Mouse (Mus musculus) liver, embryonic 12.5 days (tissue): ENCODE measurements around the gene Myl9. TPM values are rescaled to one million over a fixed set of nuclear protein-coding genes. Genes with fewer than 3 reads are reported as not detected.

Source experiments
- ATAC-seq: fragments of 200-750 bp; cut with Nextera tagmentation; 2 replicates; pipeline ENCODE4 v1.8.0; 2017; ENCODE audit warnings: moderate number of reproducible peaks, mild to moderate bottlenecking, moderate library complexity
- H3K27ac ChIP-seq: fragments of 300-500 bp; sonication (generic); 2 replicates; pipeline ENCODE4 v1.5.1; 2016; ENCODE audit warnings: mild to moderate bottlenecking
- H3K27me3 ChIP-seq: fragments of 300-500 bp; sonication (generic); replicated peaks from 2 replicates; pipeline ENCODE4 v1.6.1; 2016; ENCODE audit warnings: mild to moderate bottlenecking, moderate library complexity
- H3K36me3 ChIP-seq: fragments of 300-500 bp; sonication (generic); 2 replicates; pipeline ENCODE4 v1.6.1; 2016; ENCODE audit warnings: mild to moderate bottlenecking, moderate library complexity
- H3K4me1 ChIP-seq: fragments of 300-500 bp; sonication (generic); 2 replicates; pipeline ENCODE4 v1.6.1; 2016
- H3K4me2 ChIP-seq: fragments of 300-500 bp; sonication (generic); 2 replicates; pipeline ENCODE4 v1.6.1; 2016; ENCODE audit warnings: mild to moderate bottlenecking, moderate library complexity
- H3K4me3 ChIP-seq: fragments of 300-500 bp; sonication (generic); 2 replicates; pipeline ENCODE4 v1.5.1; 2016; ENCODE audit warnings: mild to moderate bottlenecking, moderate library complexity
- H3K9ac ChIP-seq: fragments of 300-500 bp; sonication (generic); 2 replicates; pipeline ENCODE4 v1.6.1; 2016; ENCODE audit warnings: mild to moderate bottlenecking, moderate library complexity
- H3K9me3 ChIP-seq: fragments of 300-500 bp; sonication (generic); replicated peaks from 2 replicates; pipeline ENCODE4 v1.6.1; 2016; ENCODE audit warnings: mild to moderate bottlenecking, moderate library complexity
- WGBS: fragments of 180-500 bp; shearing (Covaris S2); methylation state at CpG from one replicate; pipeline ENCODE4 v1.1.7; 2016; ENCODE audit not compliant: insufficient replicate concordance; 5-methylcytosine and 5-hydroxymethylcytosine counted together
- polyA plus RNA-seq: library from polyadenylated mRNA; unstranded; fragments of >200 nt; fragmentation: Nextera tagmentation; extraction: Ambion mirVana; gene quantifications from 2 replicates; pipeline ENCODE4 v1.2.1, GENCODE M21; 2016

The Myl9 gene
- polyA plus RNA-seq, 1 experiment from 2014 or later: 76.1 TPM

GRCm38 (mm10) chr2:156743248-156743647 lies 32.0 kb upstream of the Myl9 start:
- no peak for ATAC-seq
- 35% methylated on average over 3 of the region's 3 CpGs for WGBS
- H3K9me3 ChIP-seq: no peaks in the 10 kb centered on the region

GRCm38 (mm10) chr2:156744414-156744813 lies 30.8 kb upstream of the Myl9 start:
- Histone ChIP-seq H3K4me1 (peaks cover 58% of the 10 kb centered on the region), H3K36me3 (peaks cover 34% of the 10 kb centered on the region), H3K4me3 (no peak overlapping the region), H3K9me3 (no peaks in the 10 kb centered on the region), H3K27ac (no peak overlapping the region), H3K9ac (no peak overlapping the region), H3K4me2 (no peak overlapping the region), H3K27me3 (no peaks in the 10 kb centered on the region)
- 82% methylated on average over 5 of the region's 5 CpGs for WGBS
- ATAC-seq: no peak

More at GRCm38 (mm10) chr2:156743248-156743647, 32.0 kb upstream of the Myl9 start:
- Histone ChIP-seq H3K9ac (no peak overlapping the region), H3K27ac (no peak overlapping the region), H3K4me1 (peaks cover 51% of the 10 kb centered on the region), H3K36me3 (peaks cover 22% of the 10 kb centered on the region), H3K4me3 (no peak overlapping the region), H3K27me3 (no peaks in the 10 kb centered on the region), H3K4me2 (no peak overlapping the region)

- 82% methylated on average over 3 of the region's 3 CpGs for WGBS
- Histone ChIP-seq H3K9me3 (no peaks in the 10 kb centered on the region), H3K36me3 (peaks cover 53% of the 10 kb centered on the region), H3K4me2 (no peak overlapping the region), H3K27me3 (no peaks in the 10 kb centered on the region), H3K27ac (no peak overlapping the region), H3K4me1 (peaks cover 42% of the 10 kb centered on the region), H3K4me3 (no peak overlapping the region), H3K9ac (no peak overlapping the region)
- ATAC-seq: no peak
These were observed 27.9 kb upstream of the Myl9 start for GRCm38 (mm10) chr2:156747315-156747714.

- Histone ChIP-seq H3K27ac (peak overlapping the region; percentile 47; the same call in 1 of the 2 replicates), H3K36me3 (peaks cover 73% of the 10 kb centered on the region)
These were observed 25.5 kb upstream of the Myl9 start for GRCm38 (mm10) chr2:156749687-156750086.

GRCm38 (mm10) chr2:156756937-156757336 lies 18.3 kb upstream of the Myl9 start:
- no peaks in the 10 kb centered on the region for H3K27me3 ChIP-seq
- no peak for ATAC-seq

More at GRCm38 (mm10) chr2:156749687-156750086, 25.5 kb upstream of the Myl9 start:
- ATAC-seq: peak; percentile 65
- Histone ChIP-seq H3K9ac (no peak overlapping the region), H3K27me3 (no peaks in the 10 kb centered on the region), H3K9me3 (no peaks in the 10 kb centered on the region), H3K4me2 (peak overlapping the region; percentile 5; the same call in 1 of the 2 replicates), H3K4me1 (peaks cover 31% of the 10 kb centered on the region), H3K4me3 (no peak overlapping the region)
- WGBS: 39% methylated on average over 8 of the region's 8 CpGs

GRCm38 (mm10) chr2:156760843-156761505 lies 14.2 kb upstream of the Myl9 start:
- no peaks in the 10 kb centered on the region for H3K9me3 ChIP-seq
- H3K4me2 ChIP-seq: no peak overlapping the region
- no peaks in the 10 kb centered on the region for H3K27me3 ChIP-seq
- H3K27ac ChIP-seq: no peak overlapping the region
- 75% methylated on average over 5 of the region's 5 CpGs for WGBS
- ATAC-seq: peak; percentile 31; the same call in 1 of the 2 replicates
- no peaks in the 10 kb centered on the region for H3K4me1 ChIP-seq
- H3K36me3 ChIP-seq: peaks cover 61% of the 10 kb centered on the region
- H3K4me3 ChIP-seq: no peak overlapping the region
- H3K9ac ChIP-seq: no peak overlapping the region

More at GRCm38 (mm10) chr2:156756937-156757336, 18.3 kb upstream of the Myl9 start:
- Histone ChIP-seq H3K36me3 (peaks cover 75% of the 10 kb centered on the region), H3K27ac (no peak overlapping the region), H3K4me1 (no peaks in the 10 kb centered on the region), H3K9me3 (no peaks in the 10 kb centered on the region), H3K9ac (no peak overlapping the region), H3K4me2 (no peak overlapping the region), H3K4me3 (no peak overlapping the region)
- 80% methylated on average over 9 of the region's 9 CpGs for WGBS

- no peaks in the 10 kb centered on the region for H3K9me3 ChIP-seq
- no peak overlapping the region for H3K4me2 ChIP-seq
- ATAC-seq: no peak
- 83% methylated on average over 17 of the region's 17 CpGs for WGBS
- no peaks in the 10 kb centered on the region for H3K27me3 ChIP-seq
- no peak overlapping the region for H3K4me3 ChIP-seq
- H3K9ac ChIP-seq: no peak overlapping the region
- H3K27ac ChIP-seq: no peak overlapping the region
- peaks cover 7% of the 10 kb centered on the region; the same call in 1 of the 2 replicates for H3K4me1 ChIP-seq
- peaks cover 54% of the 10 kb centered on the region for H3K36me3 ChIP-seq
These were observed 13.5 kb upstream of the Myl9 start for GRCm38 (mm10) chr2:156761521-156762278.

GRCm38 (mm10) chr2:156762499-156762898 lies 12.7 kb upstream of the Myl9 start:
- WGBS: 86% methylated on average over 21 of the region's 21 CpGs
- H3K4me3 ChIP-seq: no peak overlapping the region
- H3K4me1 ChIP-seq: peaks cover 15% of the 10 kb centered on the region
- no peaks in the 10 kb centered on the region for H3K27me3 ChIP-seq
- H3K36me3 ChIP-seq: peaks cover 46% of the 10 kb centered on the region
- no peak overlapping the region for H3K9ac ChIP-seq
- H3K4me2 ChIP-seq: no peak overlapping the region
- H3K27ac ChIP-seq: no peak overlapping the region
- ATAC-seq: no peak
- no peaks in the 10 kb centered on the region for H3K9me3 ChIP-seq

- Histone ChIP-seq H3K4me3 (no peak overlapping the region), H3K36me3 (peaks cover 40% of the 10 kb centered on the region), H3K4me2 (no peak overlapping the region), H3K9me3 (no peaks in the 10 kb centered on the region), H3K4me1 (peaks cover 15% of the 10 kb centered on the region), H3K27me3 (no peaks in the 10 kb centered on the region), H3K9ac (no peak overlapping the region), H3K27ac (no peak overlapping the region)
- 86% methylated on average over 11 of the region's 11 CpGs for WGBS
- no peak for ATAC-seq
These were observed 12.1 kb upstream of the Myl9 start for GRCm38 (mm10) chr2:156763101-156763500.

GRCm38 (mm10) chr2:156764022-156764421 lies 11.2 kb upstream of the Myl9 start:
- Histone ChIP-seq H3K4me2 (no peak overlapping the region), H3K9ac (no peak overlapping the region), H3K27ac (no peak overlapping the region), H3K4me3 (no peak overlapping the region), H3K9me3 (no peaks in the 10 kb centered on the region), H3K27me3 (no peaks in the 10 kb centered on the region), H3K4me1 (peaks cover 15% of the 10 kb centered on the region), H3K36me3 (peaks cover 31% of the 10 kb centered on the region)
- WGBS: 84% methylated on average over 10 of the region's 10 CpGs
- no peak for ATAC-seq

GRCm38 (mm10) chr2:156764747-156765146 lies 10.5 kb upstream of the Myl9 start:
- Histone ChIP-seq H3K27ac (no peak overlapping the region), H3K4me2 (no peak overlapping the region), H3K36me3 (peaks cover 31% of the 10 kb centered on the region), H3K27me3 (no peaks in the 10 kb centered on the region), H3K9ac (no peak overlapping the region), H3K9me3 (no peaks in the 10 kb centered on the region), H3K4me3 (no peak overlapping the region), H3K4me1 (peaks cover 15% of the 10 kb centered on the region)
- 54% methylated on average over 4 of the region's 4 CpGs for WGBS
- no peak for ATAC-seq

GRCm38 (mm10) chr2:156765593-156765992 lies 9.6 kb upstream of the Myl9 start:
- peaks cover 30% of the 10 kb centered on the region for H3K36me3 ChIP-seq
- H3K4me3 ChIP-seq: no peak overlapping the region
- ATAC-seq: no peak
- 79% methylated on average over 8 of the region's 8 CpGs for WGBS
- no peak overlapping the region for H3K9ac ChIP-seq
- no peaks in the 10 kb centered on the region for H3K9me3 ChIP-seq
- no peak overlapping the region for H3K4me2 ChIP-seq
- H3K27ac ChIP-seq: no peak overlapping the region
- H3K4me1 ChIP-seq: peaks cover 15% of the 10 kb centered on the region
- no peaks in the 10 kb centered on the region for H3K27me3 ChIP-seq
